Mouse (Mus musculus) Patski (cell line): ENCODE measurements around the gene Wbp1. TPM values are rescaled to one million over a fixed set of nuclear protein-coding genes. Genes with fewer than 3 reads are reported as not detected.

Experiments
- ATAC-seq: fragments of 100-300 bp; one replicate; pipeline ENCODE4 v1.8.0; 2021
- CTCF ChIA-PET: fragments of 350-600 bp; sonication (Branson Sonifier 250); formaldehyde crosslinking; loops from one replicate; lab custom pipeline; 2022; ENCODE audit warnings: inconsistent platforms; lab: Charles Lee
- POLR2A ChIA-PET: fragments of 350-600 bp; sonication (Branson Sonifier 250); formaldehyde crosslinking; loops from one replicate; lab custom pipeline; 2022; ENCODE audit warnings: antibody characterized with exemption, inconsistent platforms; lab: Charles Lee
- DNase-seq: peaks from one replicate; pipeline ENCODE4 v3.0.0-alpha.2; 2011; ENCODE audit warnings: low read depth, low spot score
- H3K27me3 ChIP-seq: fragments of 371-371 bp; one replicate; pipeline ENCODE4 v1.5.1; 2021
- CTCF ChIP-seq: fragments of 100-300 bp; IDR thresholded peaks from one replicate; pipeline ENCODE4 v1.5.1; 2021
- in situ Hi-C: fragments of 300-500 bp; cut with MboI; formaldehyde crosslinking; loops from 3 replicates; pipeline ENCODE4 v1.11.1; 2018; ENCODE audit warnings: low pct_unique_long_range_greater_than_20kb, mixed read lengths
- polyA plus RNA-seq: library from polyadenylated mRNA; unstranded; gene quantifications from one replicate; pipeline ENCODE4 v1.2.3, GENCODE M21; 2021

The Wbp1 gene
- polyA plus RNA-seq, 1 experiment from 2014 or later: 95.1 TPM

- no peak for TF ChIP-seq CTCF
- POLR2A ChIA-PET: interaction anchor here (0.7 to 1.1 kb wide), 3 partner anchors 8 to 14 kb away, joined by 6 to 15 read pairs (median 7); no protein-coding TSS in a partner anchor
- no peak for DNase-seq
- no peak for ATAC-seq
- in situ Hi-C loops: no loop called here
- CTCF ChIA-PET: no interaction called here
- H3K27me3 ChIP-seq: no peaks in the 10 kb centered on the region
Measured at GRCm38 (mm10) chr6:83132176-83132919, 11.0 kb upstream of the Wbp1 start.

- TF ChIP-seq CTCF: no peak
- H3K27me3 ChIP-seq: no peaks in the 10 kb centered on the region
- ChIA-PET CTCF (no interaction called here), POLR2A (no interaction called here)
- in situ Hi-C loops: no loop called here
- ATAC-seq (no peak), DNase-seq (no peak)
Measured at GRCm38 (mm10) chr6:83131469-83132034, 10.2 kb upstream of the Wbp1 start.

- TF ChIP-seq CTCF: no peak
- no peaks in the 10 kb centered on the region for H3K27me3 ChIP-seq
- ChIA-PET POLR2A (no interaction called here), CTCF (no interaction called here)
- in situ Hi-C loops: no loop called here
- DNase-seq (no peak), ATAC-seq (no peak)
Measured at GRCm38 (mm10) chr6:83127419-83127818, 6.1 kb upstream of the Wbp1 start.

- TF ChIP-seq CTCF: no peak
- ChIA-PET POLR2A (interaction anchor here (0.6 to 0.9 kb wide), 2 partner anchors 28 to 153 kb away, joined by 3 to 4 read pairs; no protein-coding TSS in a partner anchor), CTCF (no interaction called here)
- no peak for ATAC-seq
- in situ Hi-C loops: no loop called here
- no peaks in the 10 kb centered on the region for H3K27me3 ChIP-seq
- no peak for DNase-seq
Measured at GRCm38 (mm10) chr6:83125331-83125730, 4.0 kb upstream of the Wbp1 start, which contains the start of gene Ino80b. Gene Ino80b (minus strand): TSS chr6:83125431.

- TF ChIP-seq CTCF: no peak
- ChIA-PET CTCF (interaction anchor here (3.0 kb wide), 1 partner anchor 128 kb away, joined by 10 read pairs; no protein-coding TSS in a partner anchor), POLR2A (interaction anchor here (0.6 to 1.1 kb wide), 5 partner anchors 8 to 501 kb away, joined by 3 to 6 read pairs (median 3); no protein-coding TSS in a partner anchor)
- in situ Hi-C loops: no loop called here
- no peaks in the 10 kb centered on the region for H3K27me3 ChIP-seq
- DNase-seq (peak; percentile 84), ATAC-seq (no peak)
Measured at GRCm38 (mm10) chr6:83124851-83125312, 3.5 kb upstream of the Wbp1 start.

- no peak for ATAC-seq
- TF ChIP-seq CTCF: no peak
- ChIA-PET CTCF (interaction anchor here (1.3 to 3.0 kb wide), 2 partner anchors 14 to 126 kb away, joined by 3 to 10 read pairs; no protein-coding TSS in a partner anchor), POLR2A (interaction anchor here (0.7 to 1.4 kb wide), 2 partner anchors 14 to 26 kb away, joined by 7 read pairs; no protein-coding TSS in a partner anchor)
- DNase-seq: no peak
- in situ Hi-C loops: no loop called here
- no peaks in the 10 kb centered on the region for H3K27me3 ChIP-seq
Measured at GRCm38 (mm10) chr6:83122961-83123360, 1.6 kb upstream of the Wbp1 start.

GRCm38 (mm10) chr6:83121863-83122710 lies 728 bp upstream of the Wbp1 start:
- ATAC-seq (peak; percentile 3), DNase-seq (no peak)
- CTCF ChIA-PET: interaction anchor here (1.2 to 3.0 kb wide), 6 partner anchors 15 to 125 kb away, joined by 3 to 10 read pairs (median 3); no protein-coding TSS in a partner anchor
- H3K27me3 ChIP-seq: no peaks in the 10 kb centered on the region
- POLR2A ChIA-PET: interaction anchor here (0.9 to 2.4 kb wide), 5 partner anchors 12 to 44 kb away, joined by 3 to 11 read pairs (median 7); partner anchors contain the start of genes 1700003E16Rik and Wdr54
- no peak for TF ChIP-seq CTCF
- in situ Hi-C loops: no loop called here

- no peaks in the 10 kb centered on the region for H3K27me3 ChIP-seq
- in situ Hi-C loops: loop anchor here (5.0 kb wide), 1 partner anchor 38 kb away; the partner anchor contains the start of genes 1700003E16Rik and Wdr54
- TF ChIP-seq CTCF: no peak
- ChIA-PET CTCF (interaction anchor here (1.1 to 2.0 kb wide), 5 partner anchors 9 to 123 kb away, joined by 3 to 6 read pairs (median 5); partner anchors contain the start of genes Ccdc142, Dctn1 and Gm42688), POLR2A (interaction anchor here (0.9 to 1.6 kb wide), 5 partner anchors 10 to 33 kb away, joined by 3 to 6 read pairs (median 4); no protein-coding TSS in a partner anchor)
- no peak for ATAC-seq
- no peak for DNase-seq
Measured at GRCm38 (mm10) chr6:83119734-83120051, 1.7 kb downstream of the Wbp1 start.
